In genomic region chr12:118298516-118298915, GRCm38 (mm10) we compare ENCODE assay signal across 11 mouse cellular contexts. TPM values are rescaled to one million over a fixed set of nuclear protein-coding genes. Genes with fewer than 3 reads are reported as not detected.
DNase-seq lines count a peak whose midpoint lies in the region; ATAC-seq and TF ChIP-seq lines count a peak whose summit lies in the region.
"Had no signal": no experiment of that assay in that cellular context is flagged by ENCODE, and none has a peak within 500 bp of the region (broad histone marks: within the 10 kb centered on the region; RNA-seq: fewer than 3 reads in every experiment).

No protein-coding gene starts in this region.

- no peak for ATAC-seq in heart, embryonic 14.5 days (ENCODE audit: insufficient number of reproducible peaks, insufficient read depth, low FRiP score, low read depth)
- ATAC-seq in forebrain, postnatal 0 days: no peak
- ATAC-seq in kidney, embryonic 16.5 days (ENCODE audit: low FRiP score, low TSS enrichment): no peak
- no peak for ATAC-seq in CD4-positive, CD25-positive, alpha-beta regulatory T cell, adult 4 months
- ATAC-seq: inflammation-experienced regulatory T-cells, adult 6 months had no signal

- WGBS in heart, embryonic 14.5 days: 86% methylated on average over 2 of the region's 2 CpGs
- 83% methylated on average over 2 of the region's 2 CpGs for WGBS in forebrain, postnatal 0 days
- WGBS in midbrain, embryonic 10.5 days: 90% methylated on average over 2 of the region's 2 CpGs
- WGBS in kidney, embryonic 16.5 days: 87% methylated on average over 2 of the region's 2 CpGs

- intact Hi-C loops in heart, postnatal 25 days (cut with DNase I): loop anchor here (10.0 kb wide), 1 partner anchor 1894 kb away; the partner anchor contains the start of gene Ncapg2

- no peaks in the 10 kb centered on the region for H3K27me3 ChIP-seq in heart, embryonic 14.5 days (ENCODE audit: control insufficient read depth, insufficient read depth, low read length)
- no peaks in the 10 kb centered on the region for H3K27me3 ChIP-seq in forebrain, postnatal 0 days (ENCODE audit: insufficient read depth, low read length)
- H3K27me3 ChIP-seq in midbrain, embryonic 10.5 days (ENCODE audit: low read depth, poor library complexity, severe bottlenecking): no peaks in the 10 kb centered on the region
- H3K27me3 ChIP-seq in kidney, embryonic 16.5 days (ENCODE audit: insufficient read depth, low read length): no peaks in the 10 kb centered on the region

- H3K36me3 ChIP-seq in heart, embryonic 14.5 days (ENCODE audit: control insufficient read depth, insufficient read depth, low read length): peaks cover 13% of the 10 kb centered on the region
- 0 out of 2 replicates have a peak, but pooled peaks cover 5% of the 10 kb centered on the region for H3K36me3 ChIP-seq in forebrain, postnatal 0 days (ENCODE audit: insufficient read depth)
- H3K36me3 ChIP-seq in midbrain, embryonic 10.5 days: peaks cover 36% of the 10 kb centered on the region
- no peaks in the 10 kb centered on the region; the same call in 1 of the 2 replicates for H3K36me3 ChIP-seq in kidney, embryonic 16.5 days (ENCODE audit: insufficient read depth, low read length)

- no peaks in the 10 kb centered on the region for H3K9me3 ChIP-seq in heart, embryonic 14.5 days (ENCODE audit: control insufficient read depth, low read length)
- no peaks in the 10 kb centered on the region for H3K9me3 ChIP-seq in forebrain, postnatal 0 days (ENCODE audit: low read length)
- H3K9me3 ChIP-seq in midbrain, embryonic 10.5 days (replicated peaks): no peaks in the 10 kb centered on the region
- H3K9me3 ChIP-seq in kidney, embryonic 16.5 days (ENCODE audit: low read length): no peaks in the 10 kb centered on the region

- H3K9ac ChIP-seq in heart, embryonic 14.5 days (ENCODE audit: low read length): 0 out of 2 replicates have a peak overlapping the region, but pooled peaks have one; percentile 16
- H3K9ac ChIP-seq in forebrain, postnatal 0 days: no peak overlapping the region
- H3K9ac ChIP-seq in kidney, embryonic 16.5 days (replicated peaks; ENCODE audit: low read length): no peak overlapping the region

- no peak for DNase-seq in heart, postnatal 25 days (ENCODE audit: low spot score)
- DNase-seq in brain, adult 2 months (ENCODE audit: low read depth, low spot score): peak; percentile 16
- DNase-seq in forebrain, postnatal 0 days: no peak
- DNase-seq in midbrain, embryonic 10.5 days (ENCODE audit: low spot score): no peak
- DNase-seq in right cerebral cortex, postnatal 36 days (ENCODE audit: low spot score in 2 of 2): no peak
- DNase-seq: gastrocnemius, postnatal 14 days; right cerebral cortex, postnatal 25 days had no signal

- H3K4me1 ChIP-seq in heart, embryonic 14.5 days (ENCODE audit: control insufficient read depth in 2 of 2, insufficient read depth in 2 of 2, low read length in 2 of 2): peaks cover 6 to 21% of the 10 kb centered on the region in 2 experiments; a peak in 3 of 4 replicates
- H3K4me1 ChIP-seq in forebrain, postnatal 0 days (ENCODE audit: insufficient read depth): peaks cover 20% of the 10 kb centered on the region
- peaks cover 54% of the 10 kb centered on the region for H3K4me1 ChIP-seq in midbrain, embryonic 10.5 days
- H3K4me1 ChIP-seq in kidney, embryonic 16.5 days (ENCODE audit: insufficient read depth, low read length): peaks cover 20% of the 10 kb centered on the region

- peak overlapping the region; percentile 18; the same call in 1 of the 2 replicates for H3K4me2 ChIP-seq in heart, embryonic 14.5 days (ENCODE audit: low read length)
- peak overlapping the region; percentile 35 for H3K4me2 ChIP-seq in forebrain, postnatal 0 days (ENCODE audit: low read depth)
- H3K4me2 ChIP-seq in kidney, embryonic 16.5 days (replicated peaks; ENCODE audit: low read depth, low read length): no peak overlapping the region

- H3K4me3 ChIP-seq in heart, embryonic 14.5 days (ENCODE audit: control insufficient read depth in 1 of 2, insufficient read depth in 1 of 2, low read depth in 1 of 2, low read length in 2 of 2): no peak overlapping the region
- peak overlapping the region; percentile 8 for H3K4me3 ChIP-seq in forebrain, postnatal 0 days (ENCODE audit: low read depth, low read length)
- peak overlapping the region; percentile 86; the same call in 1 of the 2 replicates for H3K4me3 ChIP-seq in midbrain, embryonic 10.5 days
- H3K4me3 ChIP-seq in kidney, embryonic 16.5 days (ENCODE audit: low read length): no peak overlapping the region

- no peak for TF ChIP-seq CTCF in forebrain, postnatal 0 days (IDR thresholded peaks at IDR 0.05; ENCODE audit: low read depth)

- no peak overlapping the region for H3K27ac ChIP-seq in heart, embryonic 14.5 days (replicated peaks in 1 of 2; ENCODE audit: control insufficient read depth in 1 of 2, insufficient read depth in 1 of 2, low read depth in 2 of 2, low read length in 2 of 2)
- H3K27ac ChIP-seq in forebrain, postnatal 0 days (ENCODE audit: low read depth, low read length): no peak overlapping the region
- no peak overlapping the region for H3K27ac ChIP-seq in midbrain, embryonic 10.5 days (replicated peaks)
- H3K27ac ChIP-seq in kidney, embryonic 16.5 days (ENCODE audit: low read length): no peak overlapping the region

RNA-seq across cellular contexts. Expression of gene Sp4, which starts 2.7 kb away (rescaled TPM):
- 7.9 and 11.4 TPM in 2 replicates for polyA plus RNA-seq in heart, embryonic 14.5 days (2014; fragmentation: Nextera tagmentation; extraction: Ambion mirVana)
- 10 to 100 TPM in 1 of 2 experiments, 1 to 10 TPM in 1; 8.2 to 10.9 TPM for total RNA-seq in heart, postnatal 25 days (2021)
- total RNA-seq in forebrain, postnatal 0 days (2014; rRNA removed): 48.6 and 59.0 TPM in 2 replicates
- 13.5 and 18.1 TPM in 2 replicates for polyA plus RNA-seq in forebrain, postnatal 0 days (2015; fragmentation: Nextera tagmentation; extraction: Ambion mirVana)
- 10.2 and 15.1 TPM in 2 replicates for polyA plus RNA-seq in midbrain, embryonic 10.5 days (2016; fragmentation: Nextera tagmentation; extraction: Ambion mirVana)
- 7.5 and 9.0 TPM in 2 replicates for polyA plus RNA-seq in kidney, embryonic 16.5 days (2015; fragmentation: Nextera tagmentation; extraction: Ambion mirVana)
- polyA plus RNA-seq in CD4-positive, CD25-positive, alpha-beta regulatory T cell, adult 4 months (2017; shearing (Covaris generic)): 10 to 100 TPM; 20.0 to 21.0 TPM

Comparison
In these comparisons a context has a peak if more than half of its experiments do, and no peak if none do; other contexts are left out.
1. H3K4me3 ChIP-seq: peak in forebrain, postnatal 0 days (single experiment) and midbrain, embryonic 10.5 days (single experiment); none in heart, embryonic 14.5 days (0 of 2) and kidney, embryonic 16.5 days (single experiment).